Mouse (Mus musculus) stomach, postnatal 0 days (tissue): ENCODE data around the gene Rpl7l1.

Experiments used
- CTCF ChIP-seq: IDR thresholded peaks from 2 replicates; pipeline ENCODE4 v1.5.1; 2016; ENCODE audit warnings: antibody characterized with exemption, low read depth, mild to moderate bottlenecking, moderate library complexity
- EP300 ChIP-seq: optimal IDR thresholded peaks from 2 replicates; pipeline ENCODE3; 2016; ENCODE audit warnings: antibody characterized with exemption

DNA sequence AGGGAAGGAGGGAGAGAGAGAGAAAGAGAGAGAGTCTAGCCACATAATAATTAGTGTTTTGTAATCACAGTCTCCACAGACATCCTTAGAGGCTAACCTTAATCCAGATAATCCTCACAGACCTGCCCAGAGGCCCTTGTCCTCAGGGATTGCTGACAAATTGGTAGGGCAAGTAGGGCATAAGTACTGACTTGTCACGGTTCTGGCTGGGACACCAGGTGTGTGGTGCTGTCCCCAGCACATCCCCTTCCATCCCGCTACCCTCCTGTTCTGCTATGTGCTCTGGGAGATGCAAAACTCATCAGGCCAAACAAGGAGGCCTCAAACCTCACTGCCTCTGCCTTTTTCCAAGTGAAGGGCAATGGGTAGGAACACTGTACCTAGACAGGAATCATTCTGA is 37.0 kb downstream of the Rpl7l1 start:
- TF ChIP-seq CTCF (no peak), EP300 (no peak)
